Mouse (Mus musculus) thymus, adult 2 months (tissue): ENCODE measurements around the gene Cptp. TPM values are rescaled to one million over a fixed set of nuclear protein-coding genes. Genes with fewer than 3 reads are reported as not detected.

Experiments used
- DNase-seq: peaks from one replicate; pipeline ENCODE4 v3.0.0; 2021
- H3K27ac ChIP-seq: fragments of 200-500 bp; 2 replicates; pipeline ENCODE4 v1.5.1; 2012; ENCODE audit warnings: low read length, control low read depth; ENCODE audit not compliant: control insufficient read depth, insufficient read depth
- H3K27me3 ChIP-seq: fragments of 200-500 bp; 2 replicates; pipeline ENCODE4 v1.6.1; 2012; ENCODE audit warnings: mild to moderate bottlenecking, low read length, moderate library complexity, mixed read lengths; ENCODE audit not compliant: control insufficient read depth, insufficient read depth
- H3K36me3 ChIP-seq: fragments of 200-500 bp; 2 replicates; pipeline ENCODE4 v1.6.1; 2012; ENCODE audit warnings: mild to moderate bottlenecking, low read length, moderate library complexity; ENCODE audit not compliant: control insufficient read depth, insufficient read depth
- H3K4me1 ChIP-seq: fragments of 200-500 bp; replicated peaks from 2 replicates; pipeline ENCODE4 v1.6.1; 2012; ENCODE audit warnings: low read length; ENCODE audit not compliant: control insufficient read depth, insufficient read depth
- H3K4me3 ChIP-seq: fragments of 200-500 bp; 2 replicates; pipeline ENCODE4 v1.5.1; 2012; ENCODE audit warnings: mild to moderate bottlenecking, low read length, control low read depth, moderate library complexity; ENCODE audit not compliant: control insufficient read depth, insufficient read depth
- CTCF ChIP-seq: fragments of 200-500 bp; IDR thresholded peaks from 2 replicates; pipeline ENCODE4 v1.5.1; 2012; ENCODE audit warnings: mild to moderate bottlenecking, control low read depth, low read length, moderate library complexity, borderline replicate concordance; ENCODE audit not compliant: control insufficient read depth, poor library complexity, insufficient read depth; ENCODE audit errors: extremely low read depth
- POLR2A ChIP-seq: fragments of 200-500 bp; IDR thresholded peaks from 2 replicates; pipeline ENCODE4 v1.6.1; 2012; ENCODE audit warnings: mild to moderate bottlenecking, low read length, control low read depth, moderate library complexity; ENCODE audit not compliant: control insufficient read depth, poor library complexity, insufficient read depth; ENCODE audit errors: extremely low read depth
- WGBS: fragments of 180-500 bp; shearing (Covaris S2); methylation state at CpG from one replicate; pipeline ENCODE4 v1.1.7; 2018; 5-methylcytosine and 5-hydroxymethylcytosine counted together
- polyA plus RNA-seq: library from polyadenylated mRNA; depleted of rRNA; stranded (reverse); fragments of >200 nt; gene quantifications from 2 replicates; pipeline ENCODE4 v1.2.3, GENCODE M21; 2012

Gene Cptp
- polyA plus RNA-seq, 1 experiment: 32.2 TPM

GRCm38 (mm10) chr4:155904318-155905102 is 35.3 kb upstream of the Cptp start:
- H3K4me3 ChIP-seq: no peak overlapping the region
- TF ChIP-seq CTCF (no peak), POLR2A (no peak)
- 95% methylated on average over 13 of the region's 13 CpGs for WGBS
- no peaks in the 10 kb centered on the region for H3K4me1 ChIP-seq
- peaks cover 25% of the 10 kb centered on the region for H3K36me3 ChIP-seq
- H3K27ac ChIP-seq: no peak overlapping the region
- no peak for DNase-seq
- H3K27me3 ChIP-seq: no peaks in the 10 kb centered on the region

- H3K27me3 ChIP-seq: no peaks in the 10 kb centered on the region
- H3K36me3 ChIP-seq: peaks cover 34% of the 10 kb centered on the region
- TF ChIP-seq CTCF: no peak
- no peak for TF ChIP-seq POLR2A
- H3K27ac ChIP-seq: no peak overlapping the region
- DNase-seq: no peak
- WGBS: 98% methylated on average over 13 of the region's 13 CpGs
- H3K4me3 ChIP-seq: no peak overlapping the region
- no peaks in the 10 kb centered on the region for H3K4me1 ChIP-seq
Observed at GRCm38 (mm10) chr4:155903246-155903645, 34.0 kb upstream of the Cptp start.

GRCm38 (mm10) chr4:155901205-155901604 is 32.0 kb upstream of the Cptp start:
- H3K4me1 ChIP-seq: no peaks in the 10 kb centered on the region
- H3K36me3 ChIP-seq: peaks cover 34% of the 10 kb centered on the region
- H3K27me3 ChIP-seq: no peaks in the 10 kb centered on the region
- no peak for DNase-seq
- 87% methylated on average over 3 of the region's 3 CpGs for WGBS
- no peak for TF ChIP-seq POLR2A
- TF ChIP-seq CTCF: no peak
- H3K4me3 ChIP-seq: no peak overlapping the region
- H3K27ac ChIP-seq: no peak overlapping the region

- Histone ChIP-seq H3K27ac (no peak overlapping the region), H3K27me3 (no peaks in the 10 kb centered on the region), H3K36me3 (peaks cover 34% of the 10 kb centered on the region), H3K4me1 (peaks cover 6% of the 10 kb centered on the region), H3K4me3 (no peak overlapping the region)
- no peak for DNase-seq
- 98% methylated on average over 7 of the region's 7 CpGs for WGBS
- TF ChIP-seq CTCF (no peak), POLR2A (no peak)
Observed at GRCm38 (mm10) chr4:155899355-155899754, 30.1 kb upstream of the Cptp start.

- H3K27ac ChIP-seq: no peak overlapping the region
- H3K4me3 ChIP-seq: no peak overlapping the region
- 100% methylated on average over 2 of the region's 2 CpGs for WGBS
- peaks cover 16% of the 10 kb centered on the region for H3K4me1 ChIP-seq
- no peak for DNase-seq
- peaks cover 34% of the 10 kb centered on the region for H3K36me3 ChIP-seq
- H3K27me3 ChIP-seq: no peaks in the 10 kb centered on the region
- TF ChIP-seq POLR2A: no peak
- TF ChIP-seq CTCF: no peak
Observed at GRCm38 (mm10) chr4:155898318-155898717, 29.1 kb upstream of the Cptp start.

GRCm38 (mm10) chr4:155896461-155896860 is 27.2 kb upstream of the Cptp start:
- 99% methylated on average over 12 of the region's 12 CpGs for WGBS
- DNase-seq: no peak
- Histone ChIP-seq H3K27me3 (no peaks in the 10 kb centered on the region), H3K4me1 (peaks cover 24% of the 10 kb centered on the region), H3K27ac (no peak overlapping the region), H3K36me3 (peaks cover 26% of the 10 kb centered on the region), H3K4me3 (no peak overlapping the region)
- TF ChIP-seq POLR2A (no peak), CTCF (no peak)
